Mouse (Mus musculus) 3134 (cell line): ENCODE results near the gene Ggnbp2.
"Not testable (repeated sequence)": the region's sequence is repeated elsewhere in the genome, so short reads cannot be mapped to it uniquely, and the experiment has no call there.

Source experiments
- DNase-seq: peaks from one replicate; pipeline ENCODE4 v3.0.0-alpha.2; 2011; ENCODE audit warnings: low spot score; ENCODE audit not compliant: insufficient read length; ENCODE audit errors: extremely low read depth

The Ggnbp2 gene

GRCm38 (mm10) chr11:84879772-84880464 lies 9.3 kb upstream of the Ggnbp2 start, which contains the start of the genes Myo19 and Pigw:
Gene Myo19, plus strand, starts transcription at chr11:84880148.
Gene Pigw, minus strand, starts transcription at chr11:84880285.
- peak; percentile 90 for DNase-seq

- no peak for DNase-seq
These were observed 8.6 kb upstream of the Ggnbp2 start for GRCm38 (mm10) chr11:84879007-84879771.

GRCm38 (mm10) chr11:84876020-84876419 lies 5.4 kb upstream of the Ggnbp2 start:
- not testable (repeated sequence) for DNase-seq

GRCm38 (mm10) chr11:84873042-84873833 lies 2.6 kb upstream of the Ggnbp2 start:
- DNase-seq: no peak

- no peak for DNase-seq
These were observed 992 bp upstream of the Ggnbp2 start for GRCm38 (mm10) chr11:84871548-84872069.

- no peak for DNase-seq
These were observed 429 bp upstream of the Ggnbp2 start for GRCm38 (mm10) chr11:84871046-84871445.

- DNase-seq: peak; percentile 96
These were observed 932 bp downstream of the Ggnbp2 start for GRCm38 (mm10) chr11:84869537-84870232.

GRCm38 (mm10) chr11:84868786-84869259 lies 1.8 kb downstream of the Ggnbp2 start:
- no peak for DNase-seq

GRCm38 (mm10) chr11:84867586-84867985 lies 3.0 kb downstream of the Ggnbp2 start:
- DNase-seq: no peak

- no peak for DNase-seq
These were observed 5.3 kb downstream of the Ggnbp2 start for GRCm38 (mm10) chr11:84865268-84865667.

- no peak for DNase-seq
These were observed 15.3 kb downstream of the Ggnbp2 start for GRCm38 (mm10) chr11:84855285-84855684.

GRCm38 (mm10) chr11:84847475-84848090 lies 23.0 kb downstream of the Ggnbp2 start:
- no peak for DNase-seq

- DNase-seq: no peak
These were observed 23.7 kb downstream of the Ggnbp2 start for GRCm38 (mm10) chr11:84846741-84847474.

- DNase-seq: no peak
These were observed 31.3 kb downstream of the Ggnbp2 start for GRCm38 (mm10) chr11:84839330-84839729.

GRCm38 (mm10) chr11:84829495-84829894 lies 41.1 kb downstream of the Ggnbp2 start:
- DNase-seq: not testable (repeated sequence)

GRCm38 (mm10) chr11:84828516-84829399 lies 41.9 kb downstream of the Ggnbp2 start, which contains the start of gene Dhrs11:
Gene Dhrs11, minus strand, starts transcription at chr11:84828994.
- DNase-seq: peak; percentile 97

- no peak for DNase-seq
These were observed 42.6 kb downstream of the Ggnbp2 start for GRCm38 (mm10) chr11:84827901-84828503.

GRCm38 (mm10) chr11:84827492-84827891 lies 43.1 kb downstream of the Ggnbp2 start:
- no peak for DNase-seq
